Mouse (Mus musculus) adipocyte (in vitro differentiated cells): ENCODE results near the gene Sec1.
A peak's percentile ranks its signal among the peaks of the same experiment; 100 is the strongest.

Experiments
- DNase-seq: peaks from one replicate; pipeline ENCODE4 v3.0.0-alpha.2; 2016; ENCODE audit warnings: low spot score

Sec1 gene

DNA sequence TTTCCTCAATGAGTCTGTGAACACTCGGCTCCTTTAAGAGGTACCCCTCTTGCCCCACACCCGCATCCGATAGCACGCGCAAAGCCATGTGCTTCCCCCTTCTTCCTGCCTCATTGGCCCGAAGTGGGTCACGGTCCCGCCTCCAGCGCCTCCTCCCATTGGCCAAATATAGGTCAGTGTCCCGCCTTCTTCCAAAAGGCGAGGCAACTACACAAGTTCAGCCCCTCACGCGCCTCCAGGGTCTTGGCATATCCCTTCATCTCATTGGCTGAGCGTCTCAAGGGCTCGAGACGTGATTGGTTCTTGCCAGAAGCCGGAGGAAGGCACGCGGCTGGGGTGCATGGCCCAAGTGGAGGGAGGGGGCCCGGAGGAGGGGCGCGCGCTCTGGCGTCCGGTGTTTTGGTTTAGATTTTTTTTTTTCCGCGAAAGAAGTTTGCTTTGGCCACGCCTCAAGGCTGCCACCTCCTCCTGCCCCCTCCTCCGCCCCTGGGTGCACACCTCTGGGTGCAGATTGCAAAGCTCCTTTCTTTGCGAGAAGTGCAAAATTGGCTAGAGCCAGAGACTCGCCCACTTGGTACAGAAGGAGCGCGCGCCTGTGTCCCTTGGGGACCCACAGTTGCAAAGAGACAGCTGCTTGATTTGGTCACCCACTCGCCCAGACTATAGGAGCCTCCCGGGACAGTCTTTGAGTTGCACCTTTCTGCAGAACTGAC, 10.7 kb upstream of the Sec1 start, which contains the start of gene Dbp:
Gene Dbp, plus strand, starts transcription at position 359 of the 713 bp plus-strand sequence.
- peak; percentile 98 for DNase-seq

DNA sequence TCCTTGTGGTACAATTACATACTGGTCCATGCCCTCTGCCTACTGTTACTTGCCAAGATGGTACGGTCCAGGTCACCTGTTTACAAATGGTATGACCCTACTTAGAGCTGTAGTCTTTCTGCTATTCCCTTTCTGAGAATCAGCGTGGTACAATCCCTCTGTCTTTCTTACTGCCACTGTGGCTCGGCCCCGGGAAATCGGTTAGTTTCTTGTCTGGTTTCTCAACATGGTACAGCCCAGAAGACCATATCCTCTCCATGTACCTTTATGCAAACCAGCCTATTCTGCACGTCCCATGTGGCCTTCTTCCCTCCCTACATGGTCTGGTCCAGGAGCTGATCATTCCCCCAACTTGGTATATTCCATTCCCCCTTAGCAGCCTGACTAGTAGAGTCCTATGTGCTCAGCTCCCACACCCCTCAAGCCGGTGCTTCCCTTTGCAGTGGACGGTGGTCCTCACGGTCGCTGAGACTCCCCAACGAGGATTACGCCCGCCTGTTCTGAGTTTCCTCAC, 9.9 kb upstream of the Sec1 start:
- DNase-seq, result peak; percentile 84

DNA sequence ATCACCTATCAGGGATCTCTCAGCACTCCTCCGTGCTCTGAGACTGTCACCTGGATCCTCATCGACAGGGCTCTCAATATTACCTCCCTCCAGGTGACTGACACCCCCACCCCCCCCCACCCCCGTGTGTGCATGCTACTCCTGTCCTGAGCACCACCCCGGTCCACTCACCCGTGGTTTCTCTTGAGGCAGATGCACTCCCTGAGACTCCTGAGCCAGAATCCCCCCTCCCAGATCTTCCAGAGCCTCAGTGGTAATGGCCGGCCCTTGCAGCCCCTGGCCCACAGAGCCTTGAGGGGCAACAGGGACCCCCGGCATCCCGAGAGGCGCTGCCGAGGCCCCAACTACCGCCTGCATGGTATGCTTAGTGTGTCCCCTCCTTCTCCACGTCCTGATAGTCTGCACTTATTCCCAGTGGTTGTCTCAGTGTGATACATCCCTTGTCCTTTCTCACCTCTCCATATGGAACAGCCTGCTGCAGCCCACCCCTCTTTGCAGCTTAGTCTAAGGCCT, 9.4 kb upstream of the Sec1 start:
- DNase-seq, result no peak

DNA sequence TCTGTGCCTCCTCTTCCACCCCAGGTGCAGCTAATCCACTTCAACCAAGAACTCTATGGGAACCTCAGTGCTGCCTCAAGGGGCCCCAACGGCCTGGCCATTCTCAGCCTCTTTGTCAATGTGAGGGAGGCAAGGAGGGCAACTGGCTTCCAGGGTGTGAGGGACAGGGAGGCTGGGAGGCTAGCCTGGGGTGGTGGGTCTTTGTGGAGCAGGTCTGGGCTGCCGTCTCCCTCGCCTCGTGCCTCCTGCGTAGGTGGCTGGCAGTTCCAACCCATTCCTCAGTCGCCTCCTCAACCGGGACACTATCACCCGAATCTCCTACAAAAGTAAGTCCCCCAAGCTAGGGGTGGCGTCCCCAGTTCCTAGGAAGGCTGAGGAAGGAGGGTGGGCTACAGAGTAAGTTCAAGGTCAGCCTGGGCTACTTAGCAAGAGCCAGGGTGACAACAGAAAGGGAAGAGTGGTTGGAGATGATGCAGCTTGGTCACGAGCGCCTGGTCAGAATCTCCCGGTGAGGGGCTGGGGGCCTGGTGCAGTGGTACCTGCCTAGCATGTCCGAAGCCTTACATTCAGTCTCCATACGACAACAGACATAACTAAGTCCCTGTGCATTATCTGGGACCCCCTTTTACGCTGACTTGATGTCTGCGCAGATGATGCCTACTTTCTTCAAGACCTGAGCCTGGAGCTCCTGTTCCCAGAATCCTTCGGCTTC, 8.8 kb upstream of the Sec1 start:
- no peak for DNase-seq

DNA sequence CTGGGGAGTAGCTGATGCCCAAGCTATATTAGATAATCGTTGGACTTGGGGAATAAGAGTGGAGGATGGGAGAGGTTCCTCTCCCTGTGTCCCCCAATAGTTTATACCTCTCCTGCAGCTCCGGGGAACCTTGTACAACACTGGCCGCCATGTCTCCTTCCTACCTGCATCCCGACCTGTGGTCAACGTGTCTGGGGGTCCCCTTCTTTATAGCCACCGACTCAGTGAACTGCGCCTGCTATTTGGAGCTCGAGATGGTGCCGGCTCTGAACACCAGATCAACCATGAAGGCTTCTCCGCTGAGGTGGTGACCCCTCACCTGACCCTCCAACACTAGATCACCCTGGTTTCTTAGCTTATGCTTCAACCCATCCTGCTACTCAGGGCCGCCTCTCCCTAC, 8.1 kb upstream of the Sec1 start:
- no peak for DNase-seq

DNA sequence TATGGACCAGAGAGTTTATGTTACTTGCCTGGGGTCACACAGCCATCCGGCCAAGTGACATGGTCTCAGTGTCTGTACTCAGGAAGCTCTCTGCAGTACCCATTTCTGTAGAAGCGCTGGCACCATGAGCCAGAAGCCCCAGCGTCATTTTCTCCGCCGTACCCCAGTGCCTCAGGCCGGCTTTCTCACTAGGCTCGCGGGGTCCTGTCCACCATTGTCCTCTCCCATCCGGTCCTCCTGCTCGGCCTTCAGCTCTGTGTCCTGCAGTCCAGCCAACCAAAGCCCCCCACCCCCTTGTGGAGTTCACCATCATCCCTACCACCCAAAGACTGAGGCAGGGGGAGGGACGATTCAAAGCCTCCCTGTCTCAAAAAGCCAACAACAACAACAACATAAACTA, 7.4 kb upstream of the Sec1 start:
- DNase-seq, result no peak

DNA sequence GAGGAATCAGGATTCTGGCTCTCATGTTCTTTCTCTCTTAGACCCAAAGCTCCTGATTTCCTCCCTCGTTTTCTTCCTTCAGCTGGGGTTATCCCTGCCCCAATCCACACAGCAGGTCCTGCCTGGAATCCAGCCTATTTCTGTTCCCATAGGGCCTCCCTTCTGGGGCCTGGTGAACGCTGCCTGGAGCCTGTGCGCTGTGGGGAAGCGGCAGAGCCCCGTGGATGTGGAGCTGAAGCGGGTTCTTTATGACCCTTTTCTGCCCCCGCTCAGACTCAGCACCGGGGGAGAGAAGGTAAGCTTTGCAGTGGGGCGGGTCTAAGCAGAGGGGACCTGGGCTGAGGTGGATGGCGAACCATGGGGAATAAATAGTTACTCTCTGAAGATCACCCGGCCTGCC, 6.9 kb upstream of the Sec1 start:
- DNase-seq, result no peak

DNA sequence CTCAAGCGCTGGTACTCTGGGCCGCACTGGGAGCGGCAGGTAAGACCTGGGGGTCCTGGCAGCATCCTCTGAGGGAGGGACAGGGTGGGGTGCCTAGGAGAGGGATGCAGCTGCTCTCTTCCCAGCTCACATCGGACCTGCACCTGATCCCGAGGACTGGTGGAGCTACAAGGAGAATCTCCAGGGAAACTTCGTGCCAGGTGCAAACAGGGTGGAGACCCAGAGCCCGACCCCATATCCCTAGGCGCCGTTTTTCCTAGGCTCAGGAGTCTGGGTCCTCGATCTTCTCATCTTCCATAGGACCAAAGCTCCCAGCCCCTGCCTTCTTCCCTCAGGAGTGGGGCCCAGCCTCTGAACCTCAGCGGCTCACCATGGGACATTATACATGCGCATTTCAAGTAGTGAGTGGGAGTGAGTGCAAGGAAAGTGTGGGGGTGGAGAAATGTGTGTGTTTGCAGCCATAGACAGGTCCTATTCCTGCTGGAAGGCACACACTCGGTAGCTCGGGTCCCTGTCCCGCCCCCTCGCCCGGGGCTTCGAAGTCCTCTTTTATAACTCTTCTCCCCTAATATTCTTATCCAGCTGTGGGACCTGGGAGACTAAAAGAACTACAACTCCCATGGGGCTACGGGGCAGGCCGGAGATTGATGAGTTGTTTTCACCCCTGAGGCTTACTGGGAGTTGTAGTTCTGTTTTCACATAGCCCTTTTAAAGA, 6.3 kb upstream of the Sec1 start:
- DNase-seq, result peak; percentile 85

DNA sequence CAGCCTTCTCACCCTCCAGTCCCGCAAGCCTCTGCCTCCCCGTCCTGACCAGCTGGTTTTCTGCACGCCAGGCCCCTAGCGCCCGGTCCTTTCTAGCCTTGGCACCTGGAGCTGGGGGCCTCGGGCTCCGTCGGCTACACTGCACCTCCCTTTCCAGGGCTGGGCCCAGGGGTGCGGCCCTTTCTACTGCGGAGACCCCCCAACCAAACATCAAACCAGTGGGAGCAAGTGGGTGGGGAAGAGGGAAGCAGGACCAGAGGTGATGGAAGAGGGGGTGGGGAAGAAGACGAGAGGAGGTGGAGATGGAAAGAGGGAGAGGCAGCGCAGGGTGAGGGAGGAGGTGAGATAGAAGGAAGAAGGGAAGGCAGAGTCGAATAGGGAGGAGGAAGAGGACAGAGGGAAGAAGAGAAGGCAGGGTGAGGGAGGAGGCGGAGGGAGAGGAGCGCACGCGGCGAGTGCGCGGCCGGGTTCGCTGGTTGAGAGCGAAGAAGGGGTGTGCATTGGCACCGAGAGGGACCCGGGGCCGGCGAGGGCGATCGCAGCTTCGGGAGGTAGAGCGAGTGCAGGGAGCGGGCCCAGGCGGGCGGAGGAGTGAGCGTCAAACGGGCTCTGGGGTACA, 5.4 kb upstream of the Sec1 start, which contains the start of gene Car11:
Gene Car11, plus strand, starts transcription at position 321 of the 619 bp plus-strand sequence.
- no peak for DNase-seq

DNA sequence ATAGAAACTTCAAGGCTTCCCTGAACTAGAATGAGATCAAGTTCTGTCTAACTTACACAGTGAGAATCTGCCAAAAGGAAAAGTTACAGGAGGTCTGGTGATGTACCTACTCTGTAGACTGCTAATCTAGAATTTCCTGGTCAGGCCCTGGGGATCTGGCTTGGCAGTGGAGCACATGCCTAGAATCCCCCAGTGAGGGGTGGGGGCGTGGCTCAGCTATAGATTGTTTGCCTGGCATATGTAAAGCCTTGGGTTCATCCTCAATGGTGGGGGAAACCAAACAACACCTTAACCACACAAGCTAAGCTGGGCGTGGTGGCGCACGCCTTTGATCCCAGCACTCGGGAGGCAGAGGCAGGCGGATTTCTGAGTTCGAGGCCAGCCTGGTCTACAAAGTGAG, 3.7 kb upstream of the Sec1 start:
- DNase-seq, result no peak

DNA sequence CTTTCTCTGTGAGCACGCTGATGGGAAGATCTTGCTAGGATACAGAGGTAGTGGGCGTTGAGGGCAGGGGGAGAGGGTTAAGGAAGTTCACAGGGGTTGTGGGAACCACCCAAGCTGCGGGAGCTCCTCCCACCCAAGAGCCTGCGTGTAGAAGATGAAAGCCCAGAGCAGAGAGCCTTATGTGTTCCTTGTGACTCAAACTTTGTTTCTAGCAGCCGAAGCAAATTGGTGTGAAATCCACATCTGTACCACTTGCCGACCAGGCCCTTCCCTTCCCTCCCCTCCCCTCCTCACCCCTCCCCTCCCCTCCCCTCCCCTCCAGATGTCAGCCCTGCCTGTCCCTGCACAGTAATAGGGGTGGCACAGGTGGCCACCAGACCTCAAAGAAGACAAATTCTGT, 896 bp upstream of the Sec1 start:
- no peak for DNase-seq

DNA sequence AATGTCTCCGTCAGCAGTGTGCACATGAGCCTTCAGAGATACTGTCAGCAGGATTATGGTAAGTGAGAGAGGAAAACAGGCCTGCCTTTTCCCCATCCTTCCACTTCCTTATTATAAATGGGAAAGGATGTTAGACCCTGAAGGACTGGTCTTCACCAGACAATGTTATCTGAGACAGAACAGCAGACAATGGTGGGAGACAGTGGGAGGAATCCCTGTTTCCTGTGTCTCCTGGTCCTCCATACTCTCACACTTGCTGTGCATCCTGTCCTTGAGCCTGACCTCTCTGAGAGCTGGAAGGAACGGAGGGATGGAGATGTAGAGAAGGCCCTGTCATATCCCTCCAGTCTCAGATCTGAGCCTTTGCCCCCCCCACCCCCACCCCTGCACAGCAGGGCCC, 1.8 kb downstream of the Sec1 start:
- no peak for DNase-seq

DNA sequence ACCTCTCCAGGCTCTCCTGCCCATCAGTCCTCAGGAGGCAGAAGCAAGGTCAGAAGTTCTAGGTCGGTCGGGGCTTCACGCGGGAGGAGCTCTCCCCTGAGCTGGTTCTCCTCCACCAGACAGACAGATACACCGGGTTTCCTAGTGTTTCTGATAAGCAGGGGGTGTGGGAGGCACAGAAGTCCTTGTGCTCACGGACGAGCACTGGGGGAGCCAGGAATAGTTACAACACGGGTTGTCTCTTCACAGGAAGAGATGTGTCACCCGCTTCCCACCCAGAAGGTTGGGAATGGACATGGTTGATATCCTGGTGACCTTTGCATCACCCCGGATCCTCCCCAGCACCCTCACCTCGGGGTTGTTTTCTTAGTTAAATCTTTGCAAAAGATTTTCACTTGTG, 4.4 kb downstream of the Sec1 start:
- DNase-seq, result no peak

DNA sequence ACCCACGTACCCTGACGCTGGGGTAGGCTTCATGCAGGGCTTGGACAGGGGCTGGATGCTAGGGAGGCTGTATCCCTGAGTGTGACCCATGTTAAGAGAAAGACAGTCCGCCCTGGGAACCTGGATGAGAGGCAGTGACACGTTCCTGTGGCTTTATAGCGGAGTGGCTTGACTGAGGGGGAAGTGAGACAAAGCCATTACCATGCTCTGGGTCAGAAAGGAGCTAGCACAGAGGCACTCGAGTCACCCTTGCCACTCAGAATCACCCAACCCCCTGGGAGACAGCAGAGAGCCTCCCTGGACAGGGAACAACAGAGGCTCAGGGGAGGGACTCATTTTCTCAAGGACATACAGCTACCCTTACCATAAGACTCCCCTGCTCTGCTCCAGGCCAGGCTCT, 5.1 kb downstream of the Sec1 start:
- DNase-seq, result no peak

DNA sequence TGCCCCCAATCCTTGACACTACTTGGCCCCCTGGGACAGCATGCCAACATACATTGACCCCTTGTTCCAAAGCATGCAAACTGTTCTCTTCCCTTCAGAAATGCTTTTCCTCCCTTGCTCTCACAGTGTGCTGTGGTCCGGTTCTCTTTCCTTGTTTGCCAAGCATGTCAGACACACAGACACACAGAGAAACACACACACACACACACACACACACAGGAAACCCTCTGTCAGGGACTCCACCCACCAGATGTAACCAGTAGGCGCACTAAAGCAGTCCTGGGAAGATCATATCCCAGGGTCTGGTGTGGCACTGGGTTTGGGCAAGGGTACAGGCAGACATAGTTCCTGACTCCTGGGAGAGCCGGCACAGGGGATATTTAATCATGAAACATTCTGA, 7.4 kb downstream of the Sec1 start:
- DNase-seq, result no peak

DNA sequence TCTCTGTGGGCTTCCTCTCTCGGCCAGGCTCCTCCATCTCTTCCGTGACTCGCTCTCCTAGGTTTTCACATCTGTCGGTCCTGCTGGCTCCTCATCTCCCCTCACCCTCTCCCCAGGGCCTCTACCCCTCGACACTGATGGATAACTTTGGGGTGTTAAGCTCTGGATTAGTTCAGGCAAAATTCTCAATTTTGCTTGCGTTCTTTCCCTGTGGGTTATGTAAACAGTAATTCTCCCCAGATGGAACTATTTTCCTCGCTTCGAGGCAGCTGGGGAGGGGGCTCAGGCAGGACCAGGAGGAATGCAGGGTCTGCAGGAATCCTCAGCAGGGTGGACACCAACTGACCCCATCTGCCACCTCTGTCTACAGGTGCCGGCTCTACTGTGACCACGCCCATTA, 8.4 kb downstream of the Sec1 start:
- no peak for DNase-seq

DNA sequence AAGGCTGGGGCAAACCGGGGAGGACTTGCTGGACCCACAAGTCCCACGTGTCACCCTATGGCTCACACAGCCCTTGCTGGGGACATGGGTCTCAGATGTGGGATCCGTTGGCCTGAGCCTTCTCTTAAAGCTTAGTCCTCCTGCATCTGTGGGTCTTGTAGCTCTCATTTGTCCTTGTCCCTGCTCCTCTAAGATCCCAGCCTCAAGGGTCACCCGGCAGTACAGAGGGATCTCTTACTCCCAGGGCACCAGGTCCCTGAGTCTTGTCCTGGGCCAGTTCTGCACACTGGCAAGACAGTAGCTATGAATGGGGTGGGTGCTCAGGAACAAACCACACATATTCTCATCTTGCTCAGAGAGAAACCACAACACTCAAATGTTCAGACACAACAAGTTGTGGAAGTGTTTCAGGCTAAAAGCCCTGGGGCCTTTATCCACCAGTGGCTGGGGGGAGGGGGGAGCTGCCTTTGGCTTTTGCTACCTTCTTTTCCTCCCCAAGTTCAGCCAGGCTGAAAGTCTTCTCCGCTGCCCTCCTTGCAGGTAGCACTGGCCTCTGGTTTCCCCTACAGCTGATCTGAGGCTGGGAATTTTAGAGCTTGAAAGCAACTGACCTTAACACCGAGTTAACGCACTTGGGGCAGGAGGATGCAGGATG, 10.7 kb downstream of the Sec1 start, which contains the start of gene Ntn5:
Gene Ntn5, plus strand, starts transcription at position 627 of the 655 bp plus-strand sequence.
- DNase-seq, result no peak

DNA sequence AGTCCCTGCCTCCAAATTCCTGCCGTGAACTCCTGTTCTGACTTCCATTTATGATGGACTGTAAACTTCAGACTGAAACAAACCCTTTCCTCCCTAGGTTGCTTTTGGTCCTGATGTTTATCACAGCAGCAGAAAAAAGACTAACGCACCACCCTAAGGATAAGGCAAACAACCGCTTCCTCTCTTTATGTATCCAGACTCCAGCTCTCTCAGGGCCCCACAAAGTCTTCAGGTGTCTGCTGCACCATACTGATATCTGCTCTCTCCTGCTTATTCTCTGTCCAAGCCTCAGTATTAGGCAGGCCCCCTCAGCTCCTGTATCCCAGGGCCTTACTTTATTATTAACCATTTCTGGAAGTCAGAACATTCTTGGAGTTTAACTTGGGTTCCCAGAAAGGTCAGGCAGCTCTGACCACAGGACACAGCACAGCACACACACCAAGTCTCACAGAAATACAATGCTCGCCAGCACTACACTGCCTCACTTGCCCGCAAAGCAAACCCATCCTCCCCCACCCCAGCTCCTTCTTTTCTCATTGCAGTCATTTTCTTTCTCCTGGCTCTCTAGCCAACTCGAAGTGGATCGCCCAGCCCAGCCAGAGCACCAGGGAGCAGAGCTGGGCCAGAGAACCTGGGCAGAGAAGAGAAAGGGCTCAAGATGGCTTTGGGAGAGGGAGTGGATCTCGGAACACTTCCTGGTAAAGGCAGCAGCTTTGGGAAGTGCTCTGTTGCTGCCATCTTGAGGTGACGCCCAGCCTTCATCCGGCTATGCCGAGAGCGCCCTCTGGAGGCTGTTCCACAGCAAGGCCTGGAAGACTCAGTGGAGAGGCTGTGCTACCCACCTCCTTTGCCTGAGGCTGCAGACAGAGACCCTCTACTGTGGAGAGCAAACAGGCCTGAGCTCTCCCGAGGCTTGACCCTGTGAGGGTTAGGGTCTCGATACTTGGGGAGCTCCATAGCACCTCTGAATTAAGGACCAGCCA, 11.8 kb downstream of the Sec1 start:
- DNase-seq, result peak; percentile 87

DNA sequence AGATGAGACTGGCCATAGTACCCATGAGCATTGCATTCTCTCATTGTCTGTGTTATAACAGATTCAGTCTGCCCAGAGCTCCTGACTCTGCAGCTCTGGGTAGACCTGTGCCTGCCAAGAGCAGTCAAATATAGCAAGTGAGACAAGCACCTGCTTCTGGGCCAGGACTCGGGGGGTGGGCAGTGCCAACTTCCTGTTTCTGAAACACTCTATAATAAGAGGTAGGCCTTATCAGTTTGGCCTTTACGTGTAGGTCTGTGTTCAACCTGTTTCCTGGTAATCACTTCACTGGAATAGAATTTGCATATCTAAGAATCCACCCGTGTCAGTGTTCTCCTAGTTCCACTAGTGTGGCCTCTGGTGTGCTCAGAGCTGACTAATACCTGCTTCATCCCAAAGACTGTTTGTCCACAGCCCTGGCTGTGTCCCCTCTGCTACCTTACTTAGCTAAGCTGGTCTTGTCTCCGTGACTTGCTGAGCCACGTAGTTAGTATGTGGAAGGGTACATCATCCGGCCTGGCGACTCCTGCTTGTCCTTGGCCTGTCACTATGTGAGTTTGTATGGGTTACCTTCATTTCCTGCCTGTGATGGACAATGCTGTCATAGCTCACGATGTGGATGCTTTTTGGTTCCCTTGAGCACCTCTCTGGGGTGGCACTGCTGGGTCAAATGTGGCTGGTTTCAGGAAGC, 13.0 kb downstream of the Sec1 start:
- DNase-seq, result no peak
